Mouse (Mus musculus) effector memory CD4-positive, alpha-beta T cell, adult 7 months (primary cell): ENCODE measurements around the gene 4930550L24Rik. TPM values are rescaled to one million over a fixed set of nuclear protein-coding genes. Genes with fewer than 3 reads are reported as not detected.

Experiments
- polyA plus RNA-seq: library from polyadenylated mRNA; unstranded; fragments of 100-300 nt; shearing (Covaris generic); gene quantifications from one replicate; pipeline ENCODE4 v1.2.1, GENCODE M21; 2017

Gene 4930550L24Rik
- not detected for polyA plus RNA-seq

DNA sequence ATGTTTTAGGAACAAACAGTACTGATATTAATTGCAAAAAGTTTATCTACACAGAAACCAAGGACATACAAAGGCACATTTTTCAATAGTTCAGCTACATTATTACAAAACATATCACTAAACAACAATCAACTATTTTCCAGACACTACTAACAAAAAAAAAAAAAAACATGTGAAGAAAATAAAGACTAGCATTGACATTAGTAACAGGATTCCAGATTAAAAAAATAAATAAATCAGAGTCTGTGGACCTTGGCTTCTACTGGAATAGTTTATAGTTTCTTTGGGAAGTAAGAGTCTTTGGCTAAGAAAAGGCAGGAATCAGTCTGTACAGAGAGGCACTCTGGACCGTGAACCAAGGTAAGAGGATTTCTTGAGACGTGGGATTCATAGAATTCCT lies at the start of gene 4930550L24Rik:
4930550L24Rik (plus strand) TSS at position 301 of the 400 bp plus-strand sequence.

